Mouse (Mus musculus) left cerebral cortex, postnatal 10 days (tissue): ENCODE measurements around the gene 1700029F12Rik. TPM values are rescaled to one million over a fixed set of nuclear protein-coding genes. Genes with fewer than 3 reads are reported as not detected.

Source experiments
- DNase-seq, 2 experiments: peaks; one replicate each; pipeline ENCODE4 v3.0.0; 2021 to 2022; ENCODE audit warnings: low spot score in 2 of 2, mixed read lengths in 1 of 2; ENCODE audit errors: extremely low spot score in 1 of 2
- intact Hi-C: fragments of 180-260 bp; cut with DNase I; formaldehyde crosslinking; loops from one replicate; pipeline ENCODE4 v1.15.1; 2025
- total RNA-seq, 2 experiments: library from RNA; stranded (reverse); gene quantifications; 2 replicates each; pipeline ENCODE4 v1.2.3; 2021

The 1700029F12Rik gene
- total RNA-seq, 2 experiments from 2014 or later: not detected

GRCm38 (mm10) chr13:96984688-96985087 lies 49.5 kb downstream of the 1700029F12Rik start:
- intact Hi-C loops: no loop called here
- no peak for DNase-seq

GRCm38 (mm10) chr13:96983251-96984126 lies 50.7 kb downstream of the 1700029F12Rik start:
- intact Hi-C loops: no loop called here
- DNase-seq: no peak

GRCm38 (mm10) chr13:96980561-96980960 lies 53.6 kb downstream of the 1700029F12Rik start:
- intact Hi-C loops: no loop called here
- DNase-seq: no peak

DNA sequence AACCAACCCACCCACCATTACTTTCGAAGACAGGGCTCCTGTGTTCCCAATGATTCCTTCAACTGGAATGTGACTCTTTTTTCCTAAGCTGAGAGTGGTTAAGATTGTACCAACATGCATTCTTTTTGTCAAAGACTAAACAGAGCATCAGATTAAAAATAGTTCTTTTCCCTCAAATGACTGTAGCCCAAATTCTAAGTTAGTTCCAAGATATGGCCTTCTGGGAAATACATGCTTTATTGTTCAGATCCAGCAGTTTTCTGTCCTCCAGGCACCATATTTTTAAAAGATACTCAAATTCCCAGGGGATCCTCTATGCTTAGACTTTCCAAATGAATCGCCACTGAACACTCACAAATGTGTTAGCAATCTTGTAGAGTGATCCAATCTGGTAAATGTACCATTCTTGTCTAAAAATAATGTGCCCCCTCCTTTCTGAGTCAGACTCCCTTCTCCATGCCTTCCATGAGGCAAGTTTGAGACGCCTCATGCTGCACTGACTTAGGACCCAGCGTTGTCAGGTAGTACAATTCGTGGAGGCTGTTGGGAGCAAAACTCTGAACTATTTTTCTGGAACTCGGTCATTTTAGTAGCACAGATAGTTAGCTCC lies 57.1 kb downstream of the 1700029F12Rik start:
- intact Hi-C loops: no loop called here

DNA sequence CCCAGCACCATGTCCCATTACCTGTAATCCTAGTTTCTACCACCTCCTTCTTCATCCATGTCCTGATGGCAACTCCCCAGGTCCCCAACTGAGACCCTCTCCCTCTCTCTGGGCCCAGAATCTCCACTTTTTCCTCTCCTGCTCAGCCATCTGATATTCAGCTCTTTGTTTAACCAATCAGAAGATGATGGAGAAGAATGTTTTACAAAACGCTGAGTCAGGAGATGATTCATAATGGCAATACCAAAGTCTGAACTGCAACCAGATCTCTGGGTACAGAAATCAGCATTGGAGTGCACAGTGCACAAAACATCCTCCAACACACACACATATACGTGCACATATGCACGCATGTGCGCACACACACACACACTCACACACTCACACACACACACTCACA lies 60.8 kb downstream of the 1700029F12Rik start:
- intact Hi-C loops: no loop called here
- no peak for DNase-seq

More for the DNA sequence above, 57.1 kb downstream of the 1700029F12Rik start:
- no peak for DNase-seq

Other genes starting within 250 kb of the 1700029F12Rik start
- 1 to 10 TPM; 3.6 to 4.2 TPM for gene Gcnt4, start 109.7 kb downstream of the 1700029F12Rik start, total RNA-seq
- 10 to 100 TPM; 48.0 to 49.2 TPM for gene Fam169a, start 32.9 kb upstream of the 1700029F12Rik start, total RNA-seq
- gene Gm6169, start 64.9 kb upstream of the 1700029F12Rik start, total RNA-seq: 1 to 10 TPM in 1 of 2 experiments, not detected in 1; 4.3 TPM
- 10 to 100 TPM; 24.5 to 27.2 TPM for gene Gfm2, start 103.6 kb upstream of the 1700029F12Rik start, total RNA-seq
- 10 to 100 TPM; 53.7 to 55.4 TPM for gene Nsa2, start 103.6 kb upstream of the 1700029F12Rik start, total RNA-seq
- gene Hexb, start 164.0 kb upstream of the 1700029F12Rik start, total RNA-seq: 10 to 100 TPM; 90.1 to 93.4 TPM
- 100 to 1,000 TPM; 492 to 530 TPM for gene Enc1, start 206.7 kb upstream of the 1700029F12Rik start, total RNA-seq